Mouse (Mus musculus): ENCODE measurements at regions not wholly inside any gene's neighbourhood (a gene's known extent, or its start where the extent isn't known, plus 50 kb on each side); places are given as distances from the start of the nearest gene placed in this dataset.
A peak's percentile ranks its signal among the peaks of the same experiment; 100 is the strongest.

GRCm38 (mm10) chr12:71430331-71430730 lies 120.6 kb downstream of the Dact1 start:
- no peak for DNase-seq

- no peak for DNase-seq
Measured at GRCm38 (mm10) chr12:71431116-71431515, 121.4 kb downstream of the Dact1 start.

GRCm38 (mm10) chr12:71433549-71434200 lies 124.0 kb downstream of the Dact1 start:
- DNase-seq: no peak

- peak; percentile 37 for DNase-seq
Measured at GRCm38 (mm10) chr12:71438254-71438653, 128.6 kb downstream of the Dact1 start.

GRCm38 (mm10) chr12:71440863-71441262 lies 131.2 kb downstream of the Dact1 start:
- DNase-seq: no peak

GRCm38 (mm10) chr12:71441272-71441671 lies 131.6 kb downstream of the Dact1 start:
- no peak for DNase-seq

GRCm38 (mm10) chr12:71446177-71446891 lies 136.7 kb downstream of the Dact1 start:
- peak; percentile 31 for DNase-seq

- DNase-seq: peak; percentile 17
Measured at GRCm38 (mm10) chr12:71446892-71447268, 137.2 kb downstream of the Dact1 start.

GRCm38 (mm10) chr12:71449032-71449431 lies 139.3 kb downstream of the Dact1 start:
- DNase-seq: no peak

- peak; percentile 43 for DNase-seq
Measured at GRCm38 (mm10) chr12:71450128-71450527, 140.4 kb downstream of the Dact1 start.

- no peak for DNase-seq
Measured at GRCm38 (mm10) chr12:71450680-71451463, 141.2 kb downstream of the Dact1 start.

GRCm38 (mm10) chr12:71456900-71457299 lies 147.2 kb downstream of the Dact1 start:
- no peak for DNase-seq

- DNase-seq: no peak
Measured at GRCm38 (mm10) chr12:71458559-71459176, 149.0 kb downstream of the Dact1 start.

- DNase-seq: no peak
Measured at GRCm38 (mm10) chr12:71460643-71461042, 151.0 kb downstream of the Dact1 start.

GRCm38 (mm10) chr12:71467820-71468219 lies 158.1 kb downstream of the Dact1 start:
- no peak for DNase-seq

GRCm38 (mm10) chr12:71468324-71468723 lies 158.6 kb downstream of the Dact1 start:
- no peak for DNase-seq

- no peak for DNase-seq
Measured at GRCm38 (mm10) chr12:71470983-71471715, 161.5 kb downstream of the Dact1 start.

- no peak for DNase-seq
Measured at GRCm38 (mm10) chr12:71471720-71472119, 162.0 kb downstream of the Dact1 start.

- no peak for DNase-seq
Measured at GRCm38 (mm10) chr12:71476238-71476637, 166.6 kb downstream of the Dact1 start.

- DNase-seq: no peak
Measured at GRCm38 (mm10) chr12:71477691-71478090, 168.0 kb downstream of the Dact1 start.

GRCm38 (mm10) chr12:71481371-71481770 lies 171.7 kb downstream of the Dact1 start:
- no peak for DNase-seq

- no peak for DNase-seq
Measured at GRCm38 (mm10) chr12:71481899-71482593, 172.4 kb downstream of the Dact1 start.

Data from lung, postnatal 14 days (tissue).